Mouse (Mus musculus): ENCODE results near the gene Fcgr3.

DNA sequence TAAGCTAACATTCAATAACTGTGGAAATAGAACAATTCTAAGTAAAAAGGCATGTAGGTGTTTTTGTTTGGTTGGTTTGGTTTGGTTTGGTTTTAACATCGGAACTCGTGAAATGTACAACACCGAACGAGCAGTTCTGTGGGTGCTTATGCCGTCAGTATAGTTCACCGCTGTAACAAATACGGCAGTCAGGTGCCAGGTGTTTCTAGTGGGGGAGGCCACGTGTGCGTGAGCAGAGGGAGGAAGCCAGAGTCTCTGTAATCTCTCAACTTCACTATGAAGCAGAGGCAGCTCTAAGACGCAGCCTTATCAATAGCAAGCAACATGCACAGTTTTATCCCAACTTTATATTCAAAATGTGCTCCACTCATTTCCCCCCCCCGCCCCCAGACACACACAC, 29.1 kb downstream of the Fcgr3 start:
- TF ChIP-seq EP300 (IDR thresholded peaks at IDR 0.05; ENCODE audit: insufficient read depth, low read depth, low read length) (no peak), CTCF (IDR thresholded peaks at IDR 0.05) (no peak)
